Mouse (Mus musculus) hindbrain, embryonic 16.5 days (tissue): ENCODE results near the gene Mef2c. TPM values are rescaled to one million over a fixed set of nuclear protein-coding genes. Genes with fewer than 3 reads are reported as not detected.

Source experiments
- ATAC-seq: fragments of 200-750 bp; cut with Nextera tagmentation; 2 replicates; pipeline ENCODE4 v1.8.0; 2017; ENCODE audit warnings: moderate TSS enrichment, moderate library complexity
- H3K27ac ChIP-seq: fragments of 300-500 bp; sonication (generic); 2 replicates; pipeline ENCODE4 v1.5.1; 2014; ENCODE audit warnings: low read depth, mild to moderate bottlenecking, control low read depth, low read length, moderate library complexity
- H3K27me3 ChIP-seq: fragments of 300-500 bp; sonication (generic); replicated peaks from 2 replicates; pipeline ENCODE4 v1.6.1; 2014; ENCODE audit warnings: low read length; ENCODE audit not compliant: control insufficient read depth, insufficient read depth
- H3K36me3 ChIP-seq: fragments of 300-500 bp; sonication (generic); 2 replicates; pipeline ENCODE4 v1.6.1; 2014; ENCODE audit warnings: mild to moderate bottlenecking, low read length, moderate library complexity, mixed read lengths; ENCODE audit not compliant: control insufficient read depth, insufficient read depth
- H3K4me1 ChIP-seq: fragments of 300-500 bp; sonication (generic); 2 replicates; pipeline ENCODE4 v1.6.1; 2014; ENCODE audit warnings: low read depth, low read length; ENCODE audit not compliant: control insufficient read depth, insufficient read depth
- H3K4me2 ChIP-seq: fragments of 300-500 bp; sonication (generic); 2 replicates; pipeline ENCODE4 v1.6.1; 2014; ENCODE audit warnings: mild to moderate bottlenecking, low read length, control low read depth, moderate library complexity
- H3K4me3 ChIP-seq: fragments of 300-500 bp; sonication (generic); 2 replicates; pipeline ENCODE4 v1.5.1; 2014; ENCODE audit warnings: mild to moderate bottlenecking, low read length, control low read depth, moderate library complexity
- H3K9ac ChIP-seq: fragments of 300-500 bp; sonication (generic); 2 replicates; pipeline ENCODE4 v1.6.1; 2014; ENCODE audit warnings: low read depth, mild to moderate bottlenecking, control low read depth, low read length, moderate library complexity
- H3K9me3 ChIP-seq: fragments of 300-500 bp; sonication (generic); 2 replicates; pipeline ENCODE4 v1.6.1; 2014; ENCODE audit warnings: mild to moderate bottlenecking, low read length, moderate library complexity; ENCODE audit not compliant: control insufficient read depth
- WGBS: fragments of 180-500 bp; shearing (Covaris S2); extraction: QIAGEN DNeasy Blood & Tissue Kit; methylation state at CpG from one replicate; pipeline ENCODE4 v1.1.7; 2014; 5-methylcytosine and 5-hydroxymethylcytosine counted together
- polyA plus RNA-seq: library from polyadenylated mRNA; unstranded; fragments of >200 nt; fragmentation: Nextera tagmentation; extraction: Ambion mirVana; gene quantifications from 2 replicates; pipeline ENCODE4 v1.2.1, GENCODE M21; 2015

The Mef2c gene
- 38.9 and 48.4 TPM in 2 replicates for polyA plus RNA-seq

- Histone ChIP-seq H3K4me3 (no peak within 1 kb of the TSS), H3K4me2 (no peak within 1 kb of the TSS), H3K4me1 (no peaks in the 10 kb centered on the region), H3K36me3 (no peaks in the 10 kb centered on the region), H3K9me3 (no peaks in the 10 kb centered on the region), H3K27ac (no peak within 1 kb of the TSS), H3K27me3 (no peaks in the 10 kb centered on the region), H3K9ac (no peak within 1 kb of the TSS)
- no peak for ATAC-seq
- WGBS = 83% methylated on average over 7 of the region's 7 CpGs
Observed at GRCm38 (mm10) chr13:83503919-83504318, at the start of gene Mef2c. Gene Mef2c (plus strand): TSS chr13:83504034.

GRCm38 (mm10) chr13:83458729-83459128, 45.1 kb upstream of the Mef2c start:
- Histone ChIP-seq H3K27me3 (no peaks in the 10 kb centered on the region), H3K4me2 (no peak overlapping the region), H3K4me1 (no peaks in the 10 kb centered on the region), H3K4me3 (no peak overlapping the region), H3K9me3 (peaks cover 2% of the 10 kb centered on the region; the same call in 1 of the 2 replicates), H3K9ac (no peak overlapping the region), H3K27ac (no peak overlapping the region), H3K36me3 (no peaks in the 10 kb centered on the region)
- peak; percentile 71 for ATAC-seq

GRCm38 (mm10) chr13:83459600-83459999, 44.2 kb upstream of the Mef2c start:
- H3K27me3 ChIP-seq = no peaks in the 10 kb centered on the region
- no peak overlapping the region for H3K27ac ChIP-seq
- WGBS = 96% methylated on average over 3 of the region's 3 CpGs
- H3K4me2 ChIP-seq = no peak overlapping the region
- no peak overlapping the region for H3K4me3 ChIP-seq
- no peak overlapping the region for H3K9ac ChIP-seq
- no peaks in the 10 kb centered on the region for H3K4me1 ChIP-seq
- ATAC-seq = no peak
- peaks cover 2% of the 10 kb centered on the region; the same call in 1 of the 2 replicates for H3K9me3 ChIP-seq
- no peaks in the 10 kb centered on the region for H3K36me3 ChIP-seq

- Histone ChIP-seq H3K36me3 (no peaks in the 10 kb centered on the region), H3K9ac (no peak overlapping the region), H3K4me2 (no peak overlapping the region), H3K27me3 (no peaks in the 10 kb centered on the region), H3K27ac (no peak overlapping the region), H3K4me1 (no peaks in the 10 kb centered on the region), H3K9me3 (peaks cover 2% of the 10 kb centered on the region; the same call in 1 of the 2 replicates), H3K4me3 (no peak overlapping the region)
- 83% methylated on average over 1 of the region's 1 CpGs for WGBS
- ATAC-seq = no peak
Observed at GRCm38 (mm10) chr13:83460620-83461019, 43.2 kb upstream of the Mef2c start.

GRCm38 (mm10) chr13:83461556-83461955, 42.3 kb upstream of the Mef2c start:
- Histone ChIP-seq H3K36me3 (no peaks in the 10 kb centered on the region), H3K9me3 (peaks cover 2% of the 10 kb centered on the region; the same call in 1 of the 2 replicates), H3K9ac (no peak overlapping the region), H3K27ac (no peak overlapping the region), H3K4me3 (no peak overlapping the region), H3K4me2 (no peak overlapping the region), H3K27me3 (no peaks in the 10 kb centered on the region), H3K4me1 (no peaks in the 10 kb centered on the region)
- ATAC-seq = no peak
- WGBS = 93% methylated on average over 2 of the region's 2 CpGs

GRCm38 (mm10) chr13:83466756-83467155, 37.1 kb upstream of the Mef2c start:
- Histone ChIP-seq H3K4me3 (no peak overlapping the region), H3K9ac (no peak overlapping the region), H3K27ac (no peak overlapping the region), H3K9me3 (no peaks in the 10 kb centered on the region), H3K27me3 (no peaks in the 10 kb centered on the region), H3K4me2 (no peak overlapping the region), H3K4me1 (no peaks in the 10 kb centered on the region), H3K36me3 (no peaks in the 10 kb centered on the region)
- ATAC-seq = no peak
- 89% methylated on average over 5 of the region's 5 CpGs for WGBS

GRCm38 (mm10) chr13:83468794-83469193, 35.0 kb upstream of the Mef2c start:
- H3K27me3 ChIP-seq = no peaks in the 10 kb centered on the region
- no peaks in the 10 kb centered on the region for H3K4me1 ChIP-seq
- no peak overlapping the region for H3K27ac ChIP-seq
- H3K9ac ChIP-seq = no peak overlapping the region
- no peak overlapping the region for H3K4me3 ChIP-seq
- H3K4me2 ChIP-seq = no peak overlapping the region
- H3K36me3 ChIP-seq = no peaks in the 10 kb centered on the region
- no peaks in the 10 kb centered on the region for H3K9me3 ChIP-seq
- ATAC-seq = no peak
- 78% methylated on average over 3 of the region's 3 CpGs for WGBS

GRCm38 (mm10) chr13:83473755-83474154, 30.1 kb upstream of the Mef2c start:
- no peak overlapping the region for H3K4me2 ChIP-seq
- H3K27me3 ChIP-seq = no peaks in the 10 kb centered on the region
- WGBS = 90% methylated on average over 2 of the region's 2 CpGs
- H3K4me1 ChIP-seq = no peaks in the 10 kb centered on the region
- no peak for ATAC-seq
- H3K4me3 ChIP-seq = no peak overlapping the region
- H3K9ac ChIP-seq = no peak overlapping the region
- H3K9me3 ChIP-seq = no peaks in the 10 kb centered on the region
- no peak overlapping the region for H3K27ac ChIP-seq
- H3K36me3 ChIP-seq = no peaks in the 10 kb centered on the region

GRCm38 (mm10) chr13:83480388-83480787, 23.4 kb upstream of the Mef2c start:
- no peak overlapping the region for H3K9ac ChIP-seq
- H3K4me2 ChIP-seq = no peak overlapping the region
- no peak for ATAC-seq
- H3K4me3 ChIP-seq = no peak overlapping the region
- no peak overlapping the region for H3K27ac ChIP-seq
- H3K27me3 ChIP-seq = no peaks in the 10 kb centered on the region
- H3K4me1 ChIP-seq = no peaks in the 10 kb centered on the region
- 76% methylated on average over 3 of the region's 3 CpGs for WGBS
- H3K36me3 ChIP-seq = no peaks in the 10 kb centered on the region
- H3K9me3 ChIP-seq = no peaks in the 10 kb centered on the region

GRCm38 (mm10) chr13:83481310-83481709, 22.5 kb upstream of the Mef2c start:
- H3K4me1 ChIP-seq = no peaks in the 10 kb centered on the region
- no peak for ATAC-seq
- WGBS = 81% methylated on average over 7 of the region's 7 CpGs
- H3K27me3 ChIP-seq = no peaks in the 10 kb centered on the region
- H3K4me3 ChIP-seq = no peak overlapping the region
- H3K27ac ChIP-seq = no peak overlapping the region
- no peaks in the 10 kb centered on the region for H3K9me3 ChIP-seq
- no peak overlapping the region for H3K4me2 ChIP-seq
- H3K9ac ChIP-seq = no peak overlapping the region
- no peaks in the 10 kb centered on the region for H3K36me3 ChIP-seq
